Mouse (Mus musculus) embryonic facial prominence, embryonic 11.5 days (tissue): ENCODE measurements around the gene Mta2. TPM values are rescaled to one million over a fixed set of nuclear protein-coding genes. Genes with fewer than 3 reads are reported as not detected.

Experiments used
- ATAC-seq: fragments of 200-750 bp; cut with Nextera tagmentation; replicated peaks from 2 replicates; pipeline ENCODE4 v1.8.0; 2017; ENCODE audit warnings: low read depth; ENCODE audit not compliant: insufficient number of reproducible peaks, low FRiP score, low TSS enrichment
- DNase-seq: peaks from one replicate; pipeline ENCODE4 v3.0.0-alpha.2; 2015; ENCODE audit warnings: low spot score
- H3K27ac ChIP-seq: fragments of 300-500 bp; sonication (generic); replicated peaks from 2 replicates; pipeline ENCODE4 v1.5.1; 2014; ENCODE audit warnings: mild to moderate bottlenecking, low read depth, low read length, control low read depth
- H3K27me3 ChIP-seq: fragments of 300-500 bp; sonication (generic); 2 replicates; pipeline ENCODE4 v1.6.1; 2014; ENCODE audit warnings: mild to moderate bottlenecking, low read length, moderate library complexity, mixed read lengths; ENCODE audit not compliant: control insufficient read depth, insufficient read depth
- H3K36me3 ChIP-seq: fragments of 300-500 bp; sonication (generic); replicated peaks from 2 replicates; pipeline ENCODE4 v1.6.1; 2014; ENCODE audit warnings: low read depth, mild to moderate bottlenecking, low read length, moderate library complexity, mixed read lengths; ENCODE audit not compliant: control insufficient read depth, insufficient read depth
- H3K4me1 ChIP-seq: fragments of 300-500 bp; sonication (generic); 2 replicates; pipeline ENCODE4 v1.6.1; 2014; ENCODE audit warnings: low read length, mixed read lengths; ENCODE audit not compliant: control insufficient read depth, insufficient read depth
- H3K4me2 ChIP-seq: fragments of 300-500 bp; sonication (generic); 2 replicates; pipeline ENCODE4 v1.6.1; 2014; ENCODE audit warnings: low read depth, mild to moderate bottlenecking, control low read depth, low read length, moderate library complexity
- H3K4me3 ChIP-seq: fragments of 300-500 bp; sonication (generic); 2 replicates; pipeline ENCODE4 v1.5.1; 2014; ENCODE audit warnings: low read depth, low read length, control low read depth
- H3K9ac ChIP-seq: fragments of 300-500 bp; sonication (generic); replicated peaks from 2 replicates; pipeline ENCODE4 v1.6.1; 2014; ENCODE audit warnings: mild to moderate bottlenecking, control low read depth, low read length
- H3K9me3 ChIP-seq: fragments of 300-500 bp; sonication (generic); replicated peaks from 2 replicates; pipeline ENCODE4 v1.6.1; 2016; ENCODE audit warnings: mild to moderate bottlenecking, low read length, inconsistent platforms, mixed read lengths; ENCODE audit not compliant: control insufficient read depth
- WGBS: fragments of 180-500 bp; shearing (Covaris S2); extraction: QIAGEN DNeasy Blood & Tissue Kit; methylation state at CpG from one replicate; pipeline ENCODE4 v1.1.7; 2014; 5-methylcytosine and 5-hydroxymethylcytosine counted together
- polyA plus RNA-seq: library from polyadenylated mRNA; unstranded; fragments of >200 nt; fragmentation: Nextera tagmentation; extraction: Ambion mirVana; gene quantifications from 2 replicates; pipeline ENCODE4 v1.2.1, GENCODE M21; 2014

The Mta2 gene
- polyA plus RNA-seq, 1 experiment from 2014 or later: 57.5 TPM

DNA sequence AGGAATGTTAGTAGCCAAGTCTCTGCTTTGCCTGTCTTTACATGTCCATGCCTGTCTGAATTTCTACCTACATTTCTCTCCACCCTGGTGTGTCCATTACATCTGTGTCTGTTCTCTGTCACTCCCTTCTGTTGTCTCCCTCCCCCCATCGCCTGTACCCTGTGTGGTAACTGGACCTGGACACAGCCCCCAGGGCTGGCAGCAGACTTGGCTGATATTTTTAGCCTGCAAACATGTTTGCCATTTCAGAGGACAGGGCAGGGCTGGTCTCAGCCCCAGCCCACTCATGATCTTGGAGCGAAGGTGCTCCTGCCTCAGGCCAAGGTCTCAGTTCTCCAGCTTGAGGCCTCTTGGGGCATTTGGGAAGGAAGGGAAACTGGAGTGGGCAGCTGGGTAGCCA lies 46.1 kb downstream of the Mta2 start:
- no peaks in the 10 kb centered on the region for H3K27me3 ChIP-seq
- no peak for DNase-seq
- no peaks in the 10 kb centered on the region for H3K9me3 ChIP-seq
- 28% methylated on average over 2 of the region's 2 CpGs for WGBS
- no peak for ATAC-seq
- no peak overlapping the region for H3K27ac ChIP-seq
- no peak overlapping the region for H3K9ac ChIP-seq
- no peak overlapping the region for H3K4me3 ChIP-seq
- H3K4me1 ChIP-seq: peaks cover 5% of the 10 kb centered on the region; the same call in 1 of the 2 replicates
- H3K4me2 ChIP-seq: no peak overlapping the region
- no peaks in the 10 kb centered on the region for H3K36me3 ChIP-seq

DNA sequence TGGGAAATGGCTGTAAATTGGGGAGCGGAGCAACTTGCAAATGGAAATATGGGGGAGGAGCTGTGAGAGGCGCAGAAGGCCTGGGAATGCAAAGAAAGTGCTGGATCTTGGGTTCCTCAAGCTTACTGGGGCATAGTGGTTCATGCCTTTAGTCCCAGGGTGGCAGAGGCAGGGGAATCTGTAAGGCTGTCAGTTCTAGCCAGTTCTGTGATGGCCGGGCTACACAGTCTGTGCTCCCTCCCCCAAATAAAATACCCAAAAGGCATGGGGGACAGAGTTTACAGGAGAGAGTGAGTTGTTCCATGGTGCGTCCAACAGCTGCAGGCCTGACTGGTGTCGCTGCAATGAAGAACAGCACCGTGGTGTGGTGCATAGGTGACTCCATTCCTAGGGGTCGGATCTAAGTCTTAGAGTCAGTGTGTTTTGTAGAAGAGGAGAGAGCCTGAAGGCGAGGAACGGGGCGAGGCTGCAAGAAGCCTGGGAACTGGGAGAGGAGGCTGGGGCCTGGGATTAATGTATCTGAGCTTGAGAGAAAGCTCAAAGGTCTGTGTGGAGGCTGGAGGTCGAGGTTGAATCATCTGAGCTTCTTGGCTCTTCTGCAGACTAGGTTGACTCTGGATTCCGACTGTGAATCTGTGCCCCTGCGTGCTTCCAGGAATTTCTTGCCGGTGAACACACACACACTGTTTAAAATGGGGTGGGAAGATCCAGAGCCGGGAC lies 46.8 kb downstream of the Mta2 start:
- Histone ChIP-seq H3K4me1 (peaks cover 5% of the 10 kb centered on the region; the same call in 1 of the 2 replicates), H3K27ac (peak overlapping the region; percentile 71; the same call in 1 of the 2 replicates), H3K4me2 (peak overlapping the region; percentile 87), H3K9ac (peak overlapping the region; percentile 67), H3K27me3 (no peaks in the 10 kb centered on the region), H3K9me3 (no peaks in the 10 kb centered on the region), H3K4me3 (peak overlapping the region; percentile 56), H3K36me3 (no peaks in the 10 kb centered on the region)
- 9% methylated on average over 15 of the region's 15 CpGs for WGBS
- DNase-seq: no peak
- no peak for ATAC-seq

DNA sequence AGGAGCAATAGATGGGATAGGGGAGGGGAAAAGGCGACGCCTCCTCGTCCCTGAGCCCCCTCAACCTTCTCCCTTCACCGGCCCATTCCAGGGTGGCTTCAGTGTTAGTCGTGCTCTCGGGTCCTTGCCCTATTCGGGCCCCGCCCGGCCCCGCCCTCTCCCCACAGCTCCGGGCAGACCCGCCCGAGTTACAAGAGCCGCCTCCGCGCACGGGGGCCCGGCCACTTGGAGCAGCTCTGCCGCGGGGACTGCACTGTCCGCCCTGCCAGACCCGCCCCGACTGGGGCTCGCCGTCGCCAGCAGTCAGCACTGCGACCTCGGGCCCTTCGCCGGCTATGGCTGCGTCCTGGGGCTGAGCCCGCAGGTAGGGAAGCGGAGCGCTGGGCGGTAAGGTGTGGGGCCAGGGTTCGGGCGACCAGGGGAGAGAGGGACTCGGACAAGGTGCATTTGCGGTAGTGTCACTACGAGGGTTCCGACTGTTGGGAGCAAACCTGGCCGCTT lies 47.4 kb downstream of the Mta2 start, which contains the start of gene Ahnak:
TSS of gene Ahnak (plus strand) at position 219 of the 501 bp plus-strand sequence.
- peak within 1 kb of the TSS; percentile 67 for H3K9ac ChIP-seq
- H3K27me3 ChIP-seq: no peaks in the 10 kb centered on the region

DNA sequence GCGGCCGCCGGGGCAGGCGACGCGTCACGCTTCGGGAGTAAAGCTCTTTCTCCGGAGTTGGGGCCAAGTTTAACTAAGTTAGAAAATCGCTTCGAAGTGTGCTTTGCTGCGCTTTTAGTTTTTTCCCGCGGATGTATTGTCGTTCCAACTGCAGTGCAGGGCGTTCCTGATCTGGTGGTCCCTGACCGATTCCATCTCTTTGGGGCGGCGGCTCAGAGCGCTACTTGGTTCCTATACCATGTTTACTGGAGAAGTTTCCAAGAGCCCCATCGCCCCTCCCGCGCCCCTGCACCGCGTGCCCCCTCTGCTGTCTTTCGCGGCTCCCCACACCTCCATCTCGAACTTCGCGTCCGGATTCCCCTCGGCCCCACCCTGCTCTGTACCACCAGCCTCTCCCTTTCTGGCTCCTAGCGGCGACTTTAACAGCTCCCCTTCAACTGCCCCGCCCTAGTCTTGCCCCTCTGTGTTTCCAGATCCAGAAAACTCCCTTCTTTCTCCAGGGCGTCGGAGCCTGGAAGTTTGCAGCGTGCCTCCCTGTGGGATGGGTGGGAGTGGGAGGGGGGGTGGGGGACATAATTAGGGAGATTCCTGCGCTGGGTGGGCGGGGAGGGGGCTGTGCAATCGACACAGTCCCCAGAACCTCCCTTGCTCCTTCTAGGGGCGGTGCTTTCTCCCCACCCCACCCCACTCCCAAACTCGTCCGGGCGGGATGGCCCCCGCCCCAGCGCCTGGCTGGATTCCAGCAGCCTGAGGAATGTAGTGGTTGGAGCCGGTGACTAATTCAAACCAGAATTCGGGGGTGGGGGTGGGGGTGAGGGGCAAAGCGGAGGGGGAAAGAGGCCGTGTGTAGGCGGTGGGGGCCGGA lies 48.1 kb downstream of the Mta2 start:
- DNase-seq: peak; percentile 92
- H3K36me3 ChIP-seq: no peaks in the 10 kb centered on the region
- H3K4me2 ChIP-seq: peak overlapping the region; percentile 87
- H3K9me3 ChIP-seq: no peaks in the 10 kb centered on the region
- peak overlapping the region; percentile 56 for H3K4me3 ChIP-seq
- H3K27ac ChIP-seq: peak overlapping the region; percentile 71
- ATAC-seq: peak; percentile 79
- H3K9ac ChIP-seq: peak overlapping the region; percentile 67
- H3K27me3 ChIP-seq: no peaks in the 10 kb centered on the region
- peaks cover 2% of the 10 kb centered on the region; the same call in 1 of the 2 replicates for H3K4me1 ChIP-seq
- WGBS: under 1% methylated on average over 52 of the region's 53 CpGs

More for the DNA sequence above, 47.4 kb downstream of the Mta2 start, which contains the start of gene Ahnak:
- Histone ChIP-seq H3K27ac (peak within 1 kb of the TSS; percentile 71), H3K4me1 (peaks cover 5% of the 10 kb centered on the region; the same call in 1 of the 2 replicates), H3K36me3 (no peaks in the 10 kb centered on the region), H3K4me3 (peak within 1 kb of the TSS; percentile 56), H3K9me3 (no peaks in the 10 kb centered on the region), H3K4me2 (peak within 1 kb of the TSS; percentile 87)
- under 1% methylated on average over 42 of the region's 42 CpGs for WGBS
- ATAC-seq (peak; percentile 45), DNase-seq (peak; percentile 67)

DNA sequence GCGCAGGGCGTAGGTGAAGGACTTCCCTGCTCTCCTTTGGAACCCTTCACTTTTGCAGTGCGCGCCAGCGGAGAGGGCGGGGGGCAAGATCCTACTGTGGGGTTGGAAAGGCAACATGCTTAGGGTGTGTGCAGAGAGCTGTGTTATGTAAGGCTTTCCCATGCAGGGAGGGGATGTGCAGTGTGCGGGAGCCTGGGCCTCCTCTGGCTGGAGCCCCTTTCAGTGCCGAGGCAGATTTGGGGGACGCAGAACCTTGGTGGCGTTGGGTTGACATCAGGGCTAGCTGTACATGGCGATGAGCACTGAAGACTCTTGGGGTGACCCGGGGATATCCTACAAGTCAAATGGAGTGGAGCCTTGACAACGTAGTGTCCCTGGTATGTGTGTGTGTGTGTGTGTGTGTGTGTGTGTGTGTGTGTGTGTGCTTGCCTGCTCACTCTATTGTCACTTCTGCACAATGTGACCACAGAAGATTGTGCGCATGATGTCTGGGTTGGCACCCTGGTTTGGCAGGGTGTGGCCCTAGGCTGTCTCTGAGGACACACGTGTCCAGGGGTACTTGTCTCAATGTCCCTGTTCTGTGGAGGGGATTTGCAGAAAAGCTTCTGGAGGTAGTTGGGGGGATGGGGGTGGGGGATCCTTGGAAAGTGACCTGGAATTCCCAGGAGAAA lies 48.9 kb downstream of the Mta2 start:
- Histone ChIP-seq H3K9me3 (no peaks in the 10 kb centered on the region), H3K9ac (peak overlapping the region; percentile 61), H3K4me1 (no peaks in the 10 kb centered on the region; the same call in 1 of the 2 replicates), H3K27me3 (no peaks in the 10 kb centered on the region), H3K36me3 (no peaks in the 10 kb centered on the region), H3K4me3 (peak overlapping the region; percentile 56), H3K4me2 (peak overlapping the region; percentile 87), H3K27ac (peak overlapping the region; percentile 71)
- peak; percentile 73 for ATAC-seq
- DNase-seq: no peak
- 17% methylated on average over 15 of the region's 15 CpGs for WGBS

DNA sequence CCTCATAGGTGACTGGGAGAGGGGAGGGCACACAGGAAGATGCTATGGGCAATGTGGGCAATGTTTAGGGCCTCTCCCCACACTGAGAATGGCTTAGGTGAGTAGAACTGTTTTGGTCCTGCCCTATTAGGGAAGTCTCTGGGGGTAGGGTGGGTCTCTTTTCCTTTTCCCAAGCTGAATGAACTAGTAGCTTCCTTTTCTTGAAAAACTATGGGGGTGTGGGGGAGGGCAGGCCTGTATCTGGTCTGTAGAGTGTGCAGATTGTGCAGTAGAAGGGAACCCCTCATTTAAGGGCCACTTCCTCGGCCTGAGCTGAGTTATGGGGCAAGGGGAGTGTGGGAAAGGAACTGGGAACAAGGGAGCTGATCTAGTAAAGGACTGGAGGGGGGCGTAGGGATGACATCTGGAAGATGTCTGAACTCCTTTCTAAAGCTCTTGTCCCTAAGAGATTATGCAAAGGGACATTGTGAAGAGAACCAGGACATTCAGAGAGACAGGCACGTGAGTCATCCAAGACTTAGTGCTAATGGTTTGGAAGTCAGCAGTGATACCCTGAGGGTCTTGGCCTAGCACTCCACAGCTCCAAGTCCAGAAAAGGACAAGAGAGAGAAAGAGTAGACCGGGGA lies 49.7 kb downstream of the Mta2 start:
- H3K4me3 ChIP-seq: no peak overlapping the region
- no peak overlapping the region for H3K9ac ChIP-seq
- peak overlapping the region; percentile 13; the same call in 1 of the 2 replicates for H3K4me2 ChIP-seq
- WGBS: 66% methylated on average over 4 of the region's 4 CpGs
- DNase-seq (no peak), ATAC-seq (no peak)
- no peak overlapping the region for H3K27ac ChIP-seq
- H3K9me3 ChIP-seq: no peaks in the 10 kb centered on the region
- no peaks in the 10 kb centered on the region; the same call in 1 of the 2 replicates for H3K4me1 ChIP-seq
- H3K36me3 ChIP-seq: no peaks in the 10 kb centered on the region
- H3K27me3 ChIP-seq: no peaks in the 10 kb centered on the region
